Mouse (Mus musculus) T-cell, adult 2 months (primary cell): Measurements from ENCODE around the gene Gm20696.

Experiments
- DNase-seq: peaks from one replicate; pipeline ENCODE4 v3.0.0; 2022; ENCODE audit warnings: low spot score

The Gm20696 gene

DNA sequence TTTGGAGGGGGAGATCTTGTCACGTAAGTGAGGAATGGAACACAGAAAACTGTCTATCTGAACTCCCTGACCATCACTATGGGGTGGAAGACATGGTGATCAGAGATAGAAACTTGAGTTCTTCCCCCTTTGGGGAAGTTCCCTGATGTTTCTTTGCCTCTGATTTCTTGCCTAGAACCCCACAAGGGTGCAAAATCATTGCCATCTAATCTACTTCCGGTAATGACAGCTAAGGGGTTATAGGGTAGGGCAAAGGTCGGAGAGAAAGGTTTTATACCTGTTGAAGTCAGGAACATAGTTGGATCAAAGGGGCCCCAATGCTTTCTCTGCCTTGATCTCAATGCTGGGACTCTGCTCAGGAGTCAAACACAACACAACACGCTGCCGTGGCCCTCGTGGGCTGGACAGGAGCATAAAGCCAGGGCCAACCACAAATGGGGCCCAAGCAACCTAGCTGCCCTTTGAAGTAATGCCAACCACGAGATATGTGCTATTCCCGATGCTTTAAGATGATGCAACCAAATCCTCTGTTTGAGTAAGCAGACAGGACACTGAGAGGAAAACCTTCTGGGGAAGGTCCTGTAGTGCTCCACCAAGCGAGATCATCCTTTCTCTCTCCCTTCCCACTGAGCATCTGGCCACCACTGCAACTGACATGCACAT is 307.4 kb downstream of the Gm20696 start:
- DNase-seq: no peak

DNA sequence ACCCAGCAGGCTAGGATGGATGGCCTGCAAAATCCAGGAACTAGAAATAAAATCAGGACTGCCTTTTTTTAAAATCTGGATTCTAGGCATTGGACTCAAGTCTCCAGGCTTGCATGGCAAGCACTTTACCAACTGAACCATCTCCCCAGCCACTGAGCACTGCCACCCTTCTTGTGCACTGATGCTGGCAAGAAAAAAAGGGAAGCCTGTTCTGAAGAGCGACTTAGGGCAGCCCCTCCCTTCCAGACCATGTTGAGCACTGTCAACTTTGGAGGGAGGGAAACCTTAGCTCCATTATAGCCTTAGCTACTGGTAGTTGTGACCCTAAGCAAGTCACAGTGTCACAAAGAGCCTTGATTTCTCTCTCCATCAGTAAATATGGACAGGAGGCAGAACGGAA is 308.7 kb downstream of the Gm20696 start:
- no peak for DNase-seq

DNA sequence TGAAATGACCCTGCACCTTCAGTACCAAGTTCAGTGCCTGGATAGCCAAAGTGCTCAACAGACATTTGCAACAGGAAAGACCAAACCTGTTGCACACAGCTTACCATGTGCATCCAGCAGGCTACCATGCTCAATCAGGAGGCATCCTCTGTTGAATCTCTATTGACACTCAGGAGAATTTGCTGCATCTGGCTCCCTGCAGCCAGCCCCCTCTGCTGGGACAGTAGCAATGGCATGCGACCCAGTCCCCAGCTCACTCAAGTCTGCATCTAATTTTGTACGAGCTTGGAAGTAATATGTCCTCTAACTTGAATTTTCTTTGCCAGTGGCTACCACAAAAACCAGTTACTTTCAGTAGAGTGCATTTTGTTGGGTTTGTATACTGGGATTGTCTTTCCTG is 312.3 kb downstream of the Gm20696 start:
- no peak for DNase-seq

GRCm38 (mm10) chr6:99353441-99353840 is 313.2 kb downstream of the Gm20696 start:
- DNase-seq: no peak

GRCm38 (mm10) chr6:99350566-99350965 is 316.0 kb downstream of the Gm20696 start:
- DNase-seq: peak; percentile 58

DNA sequence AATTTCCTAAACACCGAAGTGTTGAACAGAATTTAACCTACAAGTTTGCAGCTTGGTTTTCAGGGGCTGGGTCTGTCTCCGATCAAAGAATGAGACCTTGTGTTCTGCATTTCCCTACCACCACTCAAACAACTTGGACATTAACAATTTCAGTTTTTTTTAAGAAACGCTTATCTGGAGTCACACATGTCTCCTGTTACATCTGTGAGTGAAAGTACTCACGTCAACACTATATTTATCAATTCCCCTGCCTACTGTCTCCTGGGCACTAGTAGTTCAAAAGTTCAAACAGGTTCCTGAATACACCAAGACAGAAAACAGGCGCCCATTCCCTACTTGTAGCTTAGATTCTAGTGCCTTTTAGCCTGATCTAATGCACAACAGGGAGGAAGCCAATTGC is 316.4 kb downstream of the Gm20696 start:
- no peak for DNase-seq

- no peak for DNase-seq
These were observed 318.8 kb downstream of the Gm20696 start for GRCm38 (mm10) chr6:99347836-99348235.

DNA sequence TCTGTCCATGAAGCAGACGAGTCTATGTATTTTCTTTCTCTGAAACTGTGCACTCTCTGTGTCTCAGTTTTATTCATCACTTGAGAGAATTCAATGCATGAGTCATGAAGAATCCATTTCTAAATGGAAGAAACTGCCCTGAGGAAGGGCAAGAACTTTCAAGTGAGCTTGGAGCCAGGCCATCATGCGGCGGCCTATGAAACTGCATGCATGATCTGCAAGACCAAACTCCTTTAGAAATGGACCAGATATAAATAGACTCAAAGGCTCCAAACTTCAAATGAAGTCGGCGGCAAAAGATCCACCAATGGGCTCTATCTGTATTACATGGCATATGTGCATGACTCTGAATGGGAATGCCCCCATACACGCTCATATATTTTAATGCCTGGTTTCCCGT is 321.6 kb downstream of the Gm20696 start:
- no peak for DNase-seq

DNA sequence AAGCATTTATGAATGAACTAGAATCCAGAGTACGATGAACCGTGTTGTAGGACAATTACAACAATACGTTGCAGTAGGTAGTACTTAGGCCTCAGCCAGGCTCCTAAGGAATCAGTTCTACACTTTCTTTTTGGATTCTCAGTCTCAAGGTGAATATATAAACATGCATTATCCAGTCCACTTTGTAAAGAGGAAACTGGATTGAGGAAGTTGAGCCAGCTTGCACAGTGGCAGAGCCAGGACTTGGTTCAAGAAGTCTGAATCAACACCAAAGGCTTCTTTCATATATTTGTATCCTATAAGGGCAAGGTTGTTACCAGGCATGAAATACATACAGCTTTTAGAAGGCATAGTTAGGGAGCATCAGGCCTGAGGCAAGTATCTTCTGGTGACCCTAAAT is 322.2 kb downstream of the Gm20696 start:
- DNase-seq: no peak

- no peak for DNase-seq
These were observed 322.8 kb downstream of the Gm20696 start for GRCm38 (mm10) chr6:99343815-99344214.

DNA sequence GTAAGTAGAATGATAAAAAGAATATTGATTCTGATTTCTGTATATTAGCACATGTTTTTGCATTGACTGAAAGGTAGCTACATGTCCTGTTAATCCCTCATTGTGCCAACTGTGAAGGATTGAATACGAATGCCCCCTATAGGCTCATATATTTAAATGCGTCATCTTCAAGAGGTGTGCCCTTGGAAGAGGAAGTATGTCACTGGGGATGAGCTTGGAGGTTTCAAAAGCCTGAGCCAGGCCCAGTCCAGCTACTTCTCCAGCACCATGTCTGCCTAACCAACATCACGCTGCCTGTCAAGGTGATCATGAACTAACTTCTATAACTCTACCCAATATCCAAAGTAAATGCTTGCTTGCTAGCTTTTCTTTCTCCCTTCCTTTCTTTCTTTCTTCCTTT is 324.2 kb downstream of the Gm20696 start:
- DNase-seq: no peak

GRCm38 (mm10) chr6:99340902-99341301 is 325.7 kb downstream of the Gm20696 start:
- DNase-seq: no peak

DNA sequence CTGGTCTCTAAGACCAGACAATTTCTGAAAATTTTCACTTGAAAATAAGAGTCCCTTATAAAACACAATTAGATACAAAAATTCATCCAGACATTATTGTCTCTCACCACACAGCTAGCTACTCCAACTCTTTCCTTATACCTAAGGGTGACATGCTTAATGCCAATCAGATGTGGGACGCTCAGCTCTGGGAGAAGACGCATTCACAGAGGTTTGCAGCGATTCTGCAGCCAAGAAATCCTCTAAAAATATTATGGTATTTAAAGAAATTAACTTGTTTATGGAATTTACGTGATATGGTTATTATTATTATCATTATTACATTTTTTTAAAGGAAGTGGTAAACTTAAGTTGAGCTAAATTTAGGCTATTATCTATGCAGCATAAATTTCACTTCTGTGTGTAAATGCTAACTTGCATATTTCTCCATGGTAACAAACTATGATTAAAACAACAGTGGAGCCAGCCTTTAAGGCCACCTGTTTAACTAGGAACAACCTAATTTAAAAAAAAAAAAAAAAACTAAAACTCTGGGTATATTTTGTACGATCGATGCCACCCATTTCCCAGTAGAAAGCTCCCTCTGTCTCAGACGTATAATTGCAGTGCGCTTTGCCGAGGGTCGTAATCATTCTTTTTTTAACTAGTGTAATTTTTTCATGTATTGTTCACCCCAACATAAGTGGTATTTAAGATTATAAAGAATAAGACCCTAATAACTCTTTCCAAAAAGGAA is 326.4 kb downstream of the Gm20696 start:
- no peak for DNase-seq

DNA sequence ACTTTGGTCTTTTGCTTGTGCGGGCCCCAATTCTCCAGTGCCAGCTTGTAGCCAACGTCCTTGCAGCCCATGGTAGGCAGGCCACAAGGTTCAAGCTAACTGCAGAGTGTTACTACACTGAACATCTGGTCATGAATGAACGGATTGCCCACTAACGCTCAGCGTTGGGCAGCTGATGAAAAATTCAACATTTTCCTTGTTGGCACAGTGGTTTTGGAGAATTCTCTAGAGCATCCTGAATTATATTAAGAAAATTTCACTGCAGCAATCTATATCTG is 327.3 kb downstream of the Gm20696 start:
- no peak for DNase-seq

DNA sequence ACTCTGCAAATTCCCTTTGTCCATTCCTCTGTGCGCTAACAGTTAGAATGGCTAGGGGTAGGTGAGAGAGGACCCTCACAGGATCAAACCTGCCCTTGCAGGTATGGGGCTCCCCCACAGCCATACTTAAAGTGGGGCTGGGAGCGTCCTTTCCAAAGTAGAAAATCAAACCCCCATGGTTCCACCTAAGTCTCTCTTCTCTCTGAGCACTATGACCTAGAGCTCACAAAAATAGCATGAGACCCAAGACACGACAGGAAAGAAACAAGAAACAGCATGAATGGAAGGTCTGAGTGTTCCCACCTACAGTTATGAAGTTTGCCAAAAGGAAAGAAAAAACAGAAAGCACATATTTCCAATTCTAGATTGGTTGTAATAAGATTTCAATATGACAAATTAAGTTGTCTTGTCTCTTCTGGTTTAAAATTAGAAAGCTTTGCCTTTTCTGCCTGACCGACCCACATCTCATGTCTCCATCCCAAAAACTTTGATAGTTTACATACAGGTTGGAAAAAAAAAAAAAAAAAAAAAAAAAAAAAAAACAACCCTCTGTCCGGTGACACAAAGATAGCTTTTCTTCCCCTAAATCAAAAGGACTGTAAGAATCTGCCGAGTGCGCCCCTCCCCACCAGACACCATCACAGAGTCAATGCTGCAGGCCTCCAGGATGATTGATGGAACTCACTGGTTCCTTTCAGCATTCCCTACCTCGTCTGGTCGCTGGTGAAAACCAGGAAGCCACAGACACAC is 327.8 kb downstream of the Gm20696 start:
- DNase-seq: no peak

DNA sequence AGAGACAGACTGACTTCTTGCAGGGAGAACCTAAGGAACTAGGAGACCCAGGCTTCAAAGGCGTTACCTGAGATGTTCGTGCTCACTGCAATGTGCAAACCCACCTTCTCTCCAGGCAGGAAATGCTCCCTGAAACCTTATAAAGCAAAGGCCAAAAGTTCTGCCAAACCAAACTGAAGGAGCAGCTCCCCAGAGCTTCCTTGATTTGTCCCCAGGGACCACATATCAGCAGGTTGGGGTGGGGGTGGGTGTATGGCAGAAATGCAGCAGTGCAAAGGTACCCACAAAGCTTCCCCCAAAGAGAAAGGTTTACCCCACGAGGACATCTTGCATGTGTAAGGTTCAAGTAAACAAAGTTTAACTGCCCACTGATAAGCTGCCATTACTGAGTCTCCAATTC is 328.4 kb downstream of the Gm20696 start:
- no peak for DNase-seq

DNA sequence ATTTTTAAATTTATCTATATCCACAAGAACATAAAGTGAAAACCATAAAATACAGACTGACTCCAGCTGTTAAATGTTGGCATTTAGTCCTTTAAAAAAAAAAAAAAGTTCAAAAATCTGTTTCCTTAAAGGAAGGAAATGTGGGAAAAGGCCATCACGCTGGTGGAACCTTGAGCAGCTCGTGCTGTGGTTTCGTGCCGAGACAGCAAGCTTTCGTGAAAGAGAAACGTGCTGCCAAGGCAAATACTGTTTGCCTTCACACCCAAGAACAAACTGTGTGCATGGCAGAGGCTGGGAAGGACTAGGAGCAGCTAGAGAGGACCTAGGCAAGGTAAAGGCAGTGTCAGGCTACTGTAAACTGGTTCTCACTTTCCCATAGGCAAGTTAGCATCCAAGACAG is 329.0 kb downstream of the Gm20696 start:
- no peak for DNase-seq

DNA sequence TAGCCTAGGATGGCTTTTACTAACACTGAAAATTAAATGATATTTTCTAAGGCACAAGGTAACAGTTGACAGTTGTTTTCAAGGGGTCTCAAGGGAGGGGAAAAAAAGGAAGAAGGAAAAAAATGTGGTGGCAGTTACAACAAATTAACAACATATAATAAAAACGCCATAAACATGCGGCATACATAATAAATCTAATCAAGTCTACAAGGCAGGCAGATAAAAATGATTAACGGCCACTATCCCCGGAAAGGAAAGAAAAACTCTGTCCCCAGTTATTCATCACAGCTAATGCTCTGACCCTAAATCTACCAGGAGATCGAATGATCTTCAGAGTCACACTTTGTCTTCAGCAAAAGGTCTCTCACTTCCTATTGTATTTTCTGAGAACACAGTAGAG is 330.4 kb downstream of the Gm20696 start:
- no peak for DNase-seq

- no peak for DNase-seq
These were observed 331.3 kb downstream of the Gm20696 start for GRCm38 (mm10) chr6:99335174-99335830.

DNA sequence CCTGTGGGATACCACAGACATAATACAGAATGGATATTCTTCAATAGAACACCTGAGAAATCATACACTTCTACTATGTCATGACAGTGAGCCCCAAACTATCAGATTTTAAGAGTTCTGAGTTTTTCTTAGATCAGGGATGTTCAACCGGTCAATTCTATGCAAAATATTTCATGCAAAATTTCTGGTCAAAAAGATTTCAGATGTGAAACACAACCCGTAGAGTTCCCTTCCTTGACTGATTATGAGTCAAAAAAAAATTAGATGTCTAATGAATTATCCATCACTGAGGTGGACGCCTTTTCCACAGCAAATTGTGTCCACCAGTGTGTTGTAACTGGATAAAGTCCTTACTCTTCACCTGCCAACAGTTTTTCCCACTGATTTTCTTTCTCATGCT is 332.3 kb downstream of the Gm20696 start:
- DNase-seq: no peak

- no peak for DNase-seq
These were observed 333.5 kb downstream of the Gm20696 start for GRCm38 (mm10) chr6:99333127-99333526.

GRCm38 (mm10) chr6:99330169-99330568 is 336.4 kb downstream of the Gm20696 start:
- DNase-seq: no peak

DNA sequence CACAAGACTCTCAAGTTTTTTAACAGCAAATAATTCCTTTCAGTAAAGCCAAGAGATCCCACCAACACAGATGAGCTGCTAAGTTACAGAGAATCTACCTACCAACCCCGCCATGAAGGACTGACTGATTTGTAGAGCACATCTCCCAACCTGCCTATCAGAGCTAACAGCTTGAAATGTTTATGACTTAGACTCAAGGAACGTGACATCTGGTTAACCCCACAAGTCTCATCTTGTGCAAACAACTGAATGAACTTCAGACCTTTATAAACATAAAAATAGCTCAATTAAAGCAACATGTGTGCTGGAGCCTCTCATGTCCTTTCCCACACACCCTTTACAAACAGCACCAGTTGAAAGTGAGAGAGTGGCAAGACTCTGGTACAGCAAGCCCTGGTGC is 338.0 kb downstream of the Gm20696 start:
- DNase-seq: no peak
